Mouse (Mus musculus) E14TG2a.4 (cell line): ENCODE measurements around the gene Pilra.
"Not testable (repeated sequence)": the region's sequence is repeated elsewhere in the genome, so short reads cannot be mapped to it uniquely, and the experiment has no call there.

ENCODE experiments used
- H3K27me3 ChIP-seq: 2 replicates; pipeline ENCODE4 v1.6.1; 2014; ENCODE audit warnings: low read length, control low read depth; ENCODE audit not compliant: insufficient read depth
- H3K36me3 ChIP-seq: 2 replicates; pipeline ENCODE4 v1.6.1; 2014; ENCODE audit warnings: low read length, control low read depth; ENCODE audit not compliant: insufficient read depth
- H3K4me1 ChIP-seq: replicated peaks from 2 replicates; pipeline ENCODE4 v1.6.1; 2014; ENCODE audit warnings: low read depth, low read length, control low read depth
- H3K4me3 ChIP-seq: replicated peaks from 2 replicates; pipeline ENCODE4 v1.5.1; 2014; ENCODE audit warnings: mild to moderate bottlenecking, low read length
- H3K9me3 ChIP-seq: 2 replicates; pipeline ENCODE4 v1.6.1; 2014; ENCODE audit warnings: low read length, control low read depth
- CTCF ChIP-seq: conservative IDR thresholded peaks from 2 replicates; pipeline ENCODE4 v1.5.1; 2014; ENCODE audit warnings: low read length
- NANOG ChIP-seq: IDR thresholded peaks from 2 replicates; pipeline ENCODE4 v1.6.1; 2014; ENCODE audit warnings: borderline replicate concordance, low read length, mixed read lengths
- POU5F1 ChIP-seq: IDR thresholded peaks from 2 replicates; pipeline ENCODE4 v1.6.1; 2014; ENCODE audit warnings: low read length, borderline replicate concordance

Gene Pilra

DNA sequence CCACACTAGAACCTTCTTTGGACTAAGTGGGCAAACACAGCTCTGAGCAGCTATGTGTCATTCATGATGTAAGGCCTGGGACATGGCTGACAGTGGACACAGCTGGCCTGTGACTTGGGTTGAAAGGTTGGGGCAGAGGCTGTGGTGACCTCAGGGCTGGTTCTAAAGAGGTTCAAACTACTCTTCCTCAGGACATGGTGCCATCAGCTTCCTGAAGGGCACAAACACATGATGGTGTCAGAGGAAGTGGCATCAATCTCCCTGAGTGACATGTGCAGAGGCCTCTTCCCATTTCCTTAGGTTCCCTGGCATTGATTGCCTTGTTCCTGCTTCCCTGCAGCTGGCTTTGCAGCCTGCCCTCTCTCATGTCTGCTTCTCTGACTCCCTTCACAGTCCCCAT lies 1.0 kb upstream of the Pilra start:
- not testable (repeated sequence) for H3K27me3 ChIP-seq, H3K36me3 ChIP-seq, H3K4me1 ChIP-seq, H3K4me3 ChIP-seq
- H3K9me3 ChIP-seq = peaks cover 36% of the 10 kb centered on the region

DNA sequence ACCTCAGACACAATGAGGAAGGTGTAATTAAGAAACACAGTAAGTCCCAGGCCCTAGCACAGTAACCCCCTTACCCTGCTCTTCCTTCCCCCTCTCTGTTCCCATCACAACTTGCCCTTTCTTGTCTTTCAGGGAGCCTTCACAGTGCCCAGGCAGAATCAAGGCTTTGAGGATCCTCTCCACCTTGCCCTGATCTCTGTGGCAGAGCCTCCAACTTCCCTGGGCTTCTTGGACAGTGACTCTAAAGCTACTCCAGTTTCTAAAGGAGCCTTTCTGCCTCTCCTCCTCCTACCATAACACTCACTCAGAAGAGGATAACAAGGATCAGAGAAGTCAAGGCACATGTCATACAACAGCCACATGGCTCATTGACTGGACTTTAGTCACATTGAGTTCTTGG lies 530 bp upstream of the Pilra start:
- no peaks in the 10 kb centered on the region for H3K4me1 ChIP-seq
- H3K27me3 ChIP-seq = no peaks in the 10 kb centered on the region
- TF ChIP-seq POU5F1 (no peak), CTCF (no peak), NANOG (no peak)
- H3K36me3 ChIP-seq = no peaks in the 10 kb centered on the region
- H3K4me3 ChIP-seq = no peak overlapping the region
- H3K9me3 ChIP-seq = peaks cover 36% of the 10 kb centered on the region

DNA sequence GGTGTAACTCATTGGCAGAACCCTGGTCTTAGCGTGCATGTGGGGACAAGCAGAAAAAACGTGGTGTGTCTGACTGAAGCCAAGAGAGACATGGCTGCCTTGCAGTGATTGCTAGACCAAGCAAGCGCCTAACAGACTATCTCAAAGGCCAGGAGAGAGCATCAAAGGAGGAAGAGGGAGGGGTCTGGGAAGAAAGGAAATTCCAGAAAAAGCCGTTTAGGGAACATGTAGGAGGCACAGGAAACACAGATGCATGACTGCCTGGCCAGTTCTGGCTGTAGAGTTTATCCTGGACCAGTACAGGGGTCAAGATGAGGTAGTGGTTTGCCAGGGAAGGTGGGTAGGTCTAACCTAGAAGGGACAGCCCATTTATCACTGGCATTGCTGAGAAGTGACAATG lies 2.6 kb downstream of the Pilra start:
- no peak for TF ChIP-seq POU5F1
- no peak for TF ChIP-seq NANOG
- no peak; the same call in 1 of the 2 replicates for TF ChIP-seq CTCF
- no peaks in the 10 kb centered on the region for H3K27me3 ChIP-seq
- no peak overlapping the region for H3K4me3 ChIP-seq
- no peaks in the 10 kb centered on the region for H3K36me3 ChIP-seq
- H3K4me1 ChIP-seq = no peaks in the 10 kb centered on the region
- H3K9me3 ChIP-seq = peaks cover 36% of the 10 kb centered on the region

DNA sequence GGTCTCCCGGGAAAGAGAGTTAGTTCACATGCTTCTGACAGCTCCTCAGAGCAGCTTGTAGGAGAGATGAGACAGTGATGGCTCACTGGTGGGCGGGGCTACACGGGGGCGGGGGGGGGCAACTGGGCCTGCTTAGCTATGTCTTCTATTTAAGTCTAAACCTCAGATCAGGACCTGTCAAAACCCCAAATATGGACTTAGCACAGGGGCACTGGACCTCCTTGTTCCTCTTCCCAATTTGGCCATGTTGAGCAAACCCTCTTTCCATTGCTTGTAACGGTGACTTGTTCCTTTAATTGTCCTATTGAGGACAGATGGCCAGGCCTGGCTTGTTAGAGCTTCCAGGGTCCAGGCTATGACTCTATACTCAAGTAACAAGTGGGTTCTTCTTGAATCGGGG lies 4.6 kb downstream of the Pilra start:
- Histone ChIP-seq H3K4me3 (no peak overlapping the region), H3K27me3 (no peaks in the 10 kb centered on the region), H3K9me3 (peaks cover 19% of the 10 kb centered on the region), H3K36me3 (no peaks in the 10 kb centered on the region), H3K4me1 (no peaks in the 10 kb centered on the region)
- TF ChIP-seq CTCF = no peak
- TF ChIP-seq POU5F1 = no peak
- TF ChIP-seq NANOG = no peak

DNA sequence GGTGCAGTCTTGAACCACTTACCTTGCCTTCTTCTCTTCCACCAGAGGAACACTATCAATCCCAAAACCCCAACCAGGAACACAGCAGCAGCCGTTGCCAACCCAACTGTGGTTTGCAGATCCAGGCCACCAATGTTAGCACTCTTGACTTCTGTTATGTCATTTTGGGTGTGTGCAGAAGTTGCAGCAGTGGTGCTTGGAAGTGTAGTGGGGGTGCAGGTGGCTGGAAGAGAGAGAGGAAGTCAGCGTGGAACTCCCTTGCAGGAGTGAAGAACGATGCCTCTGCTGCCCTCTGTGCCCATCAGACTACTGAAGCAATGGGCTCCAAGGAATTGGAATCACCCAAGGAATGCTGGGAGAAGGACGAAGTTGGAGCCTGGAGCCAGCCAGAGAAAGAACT lies 5.0 kb downstream of the Pilra start:
- H3K4me1 ChIP-seq = no peaks in the 10 kb centered on the region
- peaks cover 16% of the 10 kb centered on the region for H3K9me3 ChIP-seq
- no peaks in the 10 kb centered on the region for H3K27me3 ChIP-seq
- no peaks in the 10 kb centered on the region for H3K36me3 ChIP-seq
- no peak overlapping the region for H3K4me3 ChIP-seq
- TF ChIP-seq POU5F1 (no peak), CTCF (no peak), NANOG (no peak)

DNA sequence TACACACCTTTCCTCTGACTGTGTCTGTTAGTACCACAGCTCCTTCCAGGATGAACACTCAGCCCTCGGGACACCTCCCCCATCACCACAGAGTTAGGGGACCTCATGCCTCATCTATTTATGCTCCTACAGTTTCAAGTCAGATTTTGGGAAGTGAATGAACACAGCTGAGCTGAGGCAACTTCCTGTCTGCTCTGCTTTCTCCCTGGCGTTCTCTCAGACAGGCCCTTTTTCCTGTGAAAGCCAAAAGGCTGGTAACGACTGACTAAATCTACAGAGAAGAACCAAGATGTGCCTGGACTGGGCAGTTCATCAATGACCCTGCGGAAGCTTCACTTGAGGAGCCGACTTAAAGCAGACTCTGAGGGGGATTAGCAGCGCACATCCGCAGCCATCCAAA lies 5.8 kb downstream of the Pilra start:
- H3K27me3 ChIP-seq = no peaks in the 10 kb centered on the region
- no peaks in the 10 kb centered on the region for H3K4me1 ChIP-seq
- no peaks in the 10 kb centered on the region for H3K36me3 ChIP-seq
- peaks cover 9% of the 10 kb centered on the region; the same call in 1 of the 2 replicates for H3K9me3 ChIP-seq
- no peak overlapping the region for H3K4me3 ChIP-seq
- no peak for TF ChIP-seq CTCF
- TF ChIP-seq NANOG = no peak
- TF ChIP-seq POU5F1 = no peak

DNA sequence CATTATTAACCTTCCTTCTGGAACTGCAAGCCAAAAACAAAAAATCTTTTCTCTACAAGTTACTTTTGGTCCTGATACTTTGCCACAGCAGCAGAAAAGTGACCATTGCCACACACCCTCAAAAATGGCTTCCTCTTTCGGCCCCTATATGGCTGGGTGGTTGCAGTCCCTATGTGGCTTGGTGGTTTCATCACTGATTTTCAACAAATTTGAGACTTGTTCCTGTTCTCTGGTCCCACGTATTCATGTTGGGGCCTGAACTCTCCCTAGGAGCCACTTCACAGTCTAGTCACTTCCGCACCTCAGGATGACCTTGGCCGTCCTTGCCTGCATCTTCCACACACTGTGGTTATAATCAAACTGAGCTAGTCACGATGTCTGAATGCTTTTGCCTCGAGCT lies 7.4 kb downstream of the Pilra start:
- H3K4me1 ChIP-seq = no peaks in the 10 kb centered on the region
- TF ChIP-seq POU5F1 = no peak
- no peak for TF ChIP-seq NANOG
- no peak for TF ChIP-seq CTCF
- no peaks in the 10 kb centered on the region for H3K36me3 ChIP-seq
- peaks cover 10% of the 10 kb centered on the region for H3K9me3 ChIP-seq
- no peaks in the 10 kb centered on the region for H3K27me3 ChIP-seq
- no peak overlapping the region for H3K4me3 ChIP-seq

DNA sequence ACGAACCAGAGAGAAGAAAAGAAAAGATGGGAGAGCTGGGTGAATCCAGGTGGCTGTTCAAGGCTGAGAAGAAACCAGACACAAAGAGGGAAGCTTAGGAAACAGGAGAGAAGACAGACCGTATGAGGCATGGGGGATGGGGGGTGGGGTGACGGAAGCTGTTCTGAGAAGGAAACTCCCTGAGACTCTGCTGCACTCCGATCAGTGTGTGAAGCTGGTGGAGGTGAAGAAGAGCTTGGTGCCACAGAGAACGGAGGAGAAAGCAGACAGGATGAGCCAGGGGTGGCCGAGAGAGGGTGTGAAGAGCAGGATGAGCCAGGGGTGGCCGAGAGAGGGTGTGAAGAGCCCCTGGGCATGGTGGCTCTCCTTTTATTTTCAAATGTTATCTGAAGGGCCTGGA lies 9.7 kb downstream of the Pilra start:
- peaks cover 6% of the 10 kb centered on the region; the same call in 1 of the 2 replicates for H3K36me3 ChIP-seq
- H3K9me3 ChIP-seq = peaks cover 23% of the 10 kb centered on the region
- no peaks in the 10 kb centered on the region for H3K27me3 ChIP-seq
- H3K4me3 ChIP-seq = no peak overlapping the region
- no peak for TF ChIP-seq POU5F1
- no peak for TF ChIP-seq CTCF
- TF ChIP-seq NANOG = no peak
- H3K4me1 ChIP-seq = no peaks in the 10 kb centered on the region

DNA sequence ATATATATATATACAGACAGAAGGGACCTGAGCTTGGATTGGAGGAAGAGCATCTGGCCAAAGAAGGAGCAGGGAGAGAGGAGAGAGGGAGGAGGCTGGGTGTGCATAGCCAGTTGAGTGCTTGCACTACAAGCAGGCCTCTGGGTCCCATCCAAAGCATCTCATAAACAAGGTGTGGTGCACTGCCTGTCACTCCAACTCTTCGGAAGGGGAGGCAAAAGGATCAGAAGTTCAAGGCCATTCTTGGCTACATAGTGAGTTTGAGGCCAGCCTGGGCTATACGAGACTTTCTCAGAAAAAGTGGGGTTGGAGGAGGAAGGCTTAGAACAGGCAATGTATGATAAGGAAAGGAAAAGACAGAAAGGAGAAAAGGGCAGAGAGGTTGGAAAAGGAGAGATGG lies 10.1 kb downstream of the Pilra start:
- H3K9me3 ChIP-seq = peaks cover 27% of the 10 kb centered on the region

More for the DNA sequence above, 10.1 kb downstream of the Pilra start:
- TF ChIP-seq CTCF (no peak), NANOG (no peak), POU5F1 (no peak)
- Histone ChIP-seq H3K4me1 (no peaks in the 10 kb centered on the region), H3K27me3 (no peaks in the 10 kb centered on the region), H3K4me3 (no peak overlapping the region), H3K36me3 (peaks cover 6% of the 10 kb centered on the region; the same call in 1 of the 2 replicates)
